Mouse (Mus musculus) olfactory bulb, adult 2 months (tissue): ENCODE results near the gene Smyd5.

Experiments used
- CTCF ChIP-seq: fragments of 200-500 bp; IDR thresholded peaks from 2 replicates; pipeline ENCODE4 v1.5.1; 2012; ENCODE audit warnings: low read depth, mild to moderate bottlenecking, low read length, moderate library complexity; ENCODE audit not compliant: insufficient read depth
- POLR2A ChIP-seq: fragments of 200-500 bp; IDR thresholded peaks from 2 replicates; pipeline ENCODE4 v1.6.1; 2012; ENCODE audit warnings: mild to moderate bottlenecking, low read depth, low read length, moderate library complexity; ENCODE audit not compliant: insufficient read depth

GRCm38 (mm10) chr6:85436204-85436603 is 4.4 kb downstream of the Smyd5 start:
- TF ChIP-seq CTCF: no peak
- no peak for TF ChIP-seq POLR2A
